18 mouse cellular contexts compared by ENCODE assay signal in the genomic region with DNA sequence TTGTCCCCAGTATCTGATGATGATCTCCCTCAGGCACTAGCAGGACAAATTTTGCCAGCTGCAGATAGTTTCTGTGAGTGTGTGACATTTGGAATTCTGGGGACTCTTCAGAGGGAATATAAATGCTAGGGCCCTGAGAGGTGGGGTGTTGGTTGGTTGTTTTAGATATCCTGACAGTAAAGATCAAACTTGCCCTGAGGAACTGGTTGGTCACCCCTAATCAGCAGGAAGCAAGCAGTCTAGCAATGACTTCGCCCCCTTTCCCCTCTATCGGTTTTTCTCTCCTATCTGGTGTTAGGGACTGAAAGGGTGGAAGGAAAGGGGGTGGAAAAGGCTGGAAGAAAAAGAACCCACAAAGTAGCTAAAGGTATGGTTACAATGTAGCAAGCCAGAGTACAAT. TPM values are rescaled to one million over a fixed set of nuclear protein-coding genes. Genes with fewer than 3 reads are reported as not detected.
DNase-seq lines count a peak whose midpoint lies in the region; ATAC-seq and TF ChIP-seq lines count a peak whose summit lies in the region.
"Had no signal": no experiment of that assay in that cellular context is flagged by ENCODE, and none has a peak within 500 bp of the region (broad histone marks: within the 10 kb centered on the region; RNA-seq: fewer than 3 reads in every experiment).

No protein-coding gene starts in this region.

- peaks cover 16% of the 10 kb centered on the region for H3K4me1 ChIP-seq in limb, embryonic 13.5 days
- H3K4me1 ChIP-seq in limb, embryonic 10.5 days, result peaks cover 19% of the 10 kb centered on the region
- H3K4me1 ChIP-seq in G1E (ENCODE audit: insufficient read depth, low read depth, low read length), result peaks cover 56% of the 10 kb centered on the region
- H3K4me1 ChIP-seq in embryonic fibroblast, embryonic 13.5 days (ENCODE audit: control insufficient read depth, insufficient read depth, low read length), result no peaks in the 10 kb centered on the region; the same call in 1 of the 2 replicates

- no peak for TF ChIP-seq CTCF in G1E (IDR thresholded peaks at IDR 0.05; ENCODE audit: low read depth, low read length)
- no peak for TF ChIP-seq CTCF in embryonic fibroblast, embryonic 13.5 days (IDR thresholded peaks at IDR 0.05; ENCODE audit: borderline replicate concordance, insufficient read depth, low read length)

- no peak overlapping the region for H3K27ac ChIP-seq in limb, embryonic 13.5 days
- H3K27ac ChIP-seq in limb, embryonic 10.5 days, result no peak overlapping the region
- no peak overlapping the region for H3K27ac ChIP-seq in embryonic fibroblast, embryonic 13.5 days (ENCODE audit: insufficient read depth, low read length)
- H3K27ac ChIP-seq: forebrain, embryonic 12.5 days; hindbrain, embryonic 15.5 days; macrophage had no signal

- no peaks in the 10 kb centered on the region for H3K27me3 ChIP-seq in limb, embryonic 13.5 days
- peaks cover 10% of the 10 kb centered on the region; the same call in 1 of the 2 replicates for H3K27me3 ChIP-seq in limb, embryonic 10.5 days (ENCODE audit: low read depth, poor library complexity, severe bottlenecking)
- H3K27me3 ChIP-seq in G1E (ENCODE audit: insufficient read depth, low read length), result no peaks in the 10 kb centered on the region
- H3K27me3 ChIP-seq: hindbrain, embryonic 15.5 days had no signal

- DNase-seq in limb, embryonic 10.5 days (ENCODE audit: low spot score), result no peak
- DNase-seq in G1E (ENCODE audit: low spot score), result peak; percentile 28
- DNase-seq in spleen, postnatal 14 days (ENCODE audit: low spot score in 2 of 2), result no peak
- DNase-seq in ovary, postnatal 10 days (ENCODE audit: low spot score), result no peak
- DNase-seq: adrenal gland, postnatal 36 days; cerebellum, postnatal 10 days; heart, adult 11 months; heart, postnatal 10 days; kidney, adult 2 months; kidney, postnatal 4 days; lung, adult 2 months; thymus, adult 2 months had no signal

- ATAC-seq in limb, embryonic 13.5 days (ENCODE audit: low FRiP score, low read depth), result no peak
- peak; percentile 50 for ATAC-seq in G1E (ENCODE audit: extremely low read depth, insufficient number of reproducible peaks, low FRiP score, poor library complexity, severe bottlenecking)
- peak; percentile 9; the same call in 1 of the 2 replicates for ATAC-seq in megakaryocyte progenitor cell, adult 5-6 weeks (replicated peaks; ENCODE audit: poor library complexity)

- TF ChIP-seq POLR2A in embryonic fibroblast, embryonic 13.5 days (IDR thresholded peaks at IDR 0.05; ENCODE audit: low read depth, low read length), result no peak

- H3K9ac ChIP-seq in limb, embryonic 13.5 days, result 0 out of 2 replicates have a peak overlapping the region, but pooled peaks have one; percentile 25

- H3K36me3 ChIP-seq in limb, embryonic 13.5 days, result peaks cover 30% of the 10 kb centered on the region
- peaks cover 29% of the 10 kb centered on the region for H3K36me3 ChIP-seq in limb, embryonic 10.5 days
- H3K36me3 ChIP-seq in G1E (replicated peaks), result peaks cover 52% of the 10 kb centered on the region
- H3K36me3 ChIP-seq: hindbrain, embryonic 15.5 days had no signal

- 83% methylated on average over 2 of the region's 2 CpGs for WGBS in limb, embryonic 13.5 days
- WGBS in limb, embryonic 10.5 days, result 82% methylated on average over 2 of the region's 2 CpGs

- H3K9me3 ChIP-seq in limb, embryonic 13.5 days, result no peaks in the 10 kb centered on the region
- no peaks in the 10 kb centered on the region for H3K9me3 ChIP-seq in limb, embryonic 10.5 days (replicated peaks)
- no peaks in the 10 kb centered on the region for H3K9me3 ChIP-seq in G1E (replicated peaks)
- H3K9me3 ChIP-seq: forebrain, embryonic 12.5 days; hindbrain, embryonic 15.5 days had no signal

- no peak overlapping the region for H3K4me2 ChIP-seq in limb, embryonic 13.5 days (replicated peaks)

- H3K4me3 ChIP-seq in limb, embryonic 13.5 days, result no peak overlapping the region
- H3K4me3 ChIP-seq in limb, embryonic 10.5 days, result no peak overlapping the region
- H3K4me3 ChIP-seq in G1E (ENCODE audit: low read depth, low read length), result peak overlapping the region; percentile 48; the same call in 1 of the 2 replicates
- H3K4me3 ChIP-seq in embryonic fibroblast, embryonic 13.5 days (ENCODE audit: insufficient read depth, low read length), result 0 out of 2 replicates have a peak overlapping the region, but pooled peaks have one; percentile 2

RNA-seq across cellular contexts. Expression of a gene that starts 2.0 kb away (rescaled TPM):
- polyA plus RNA-seq in limb, embryonic 13.5 days (2015; fragmentation: Nextera tagmentation; extraction: Ambion mirVana), result 24.3 and 26.5 TPM in 2 replicates
- 27.0 and 29.6 TPM in 2 replicates for polyA plus RNA-seq in limb, embryonic 10.5 days (2016; fragmentation: Nextera tagmentation; extraction: Ambion mirVana)
- 26.4 and 35.0 TPM in 2 replicates for total RNA-seq in G1E (2014; fragmentation: Nextera tagmentation)
- 47.8 and 52.7 TPM in 2 replicates for total RNA-seq in G1E (2017)
- polyA plus RNA-seq in G1E (2012), result 43.8 and 47.2 TPM in 2 replicates
- polyA plus RNA-seq in embryonic fibroblast, embryonic 13.5 days (2011; ENCODE audit: insufficient read length, low read depth, missing spikeins), result 52.2 and 80.0 TPM in 2 replicates
- 38.6 and 39.3 TPM in 2 replicates for total RNA-seq in megakaryocyte progenitor cell, adult 5-6 weeks (2015)
- 53.2 and 57.4 TPM in 2 replicates for total RNA-seq in megakaryocyte progenitor cell, adult 5-6 weeks (2017)

RNA-seq across cellular contexts. Expression of a gene that starts 5.4 kb away (rescaled TPM):
- polyA plus RNA-seq in limb, embryonic 13.5 days (2015; fragmentation: Nextera tagmentation; extraction: Ambion mirVana), result 0.19 and 0.50 TPM in 2 replicates
- polyA plus RNA-seq in limb, embryonic 10.5 days (2016; fragmentation: Nextera tagmentation; extraction: Ambion mirVana), result 0.10 and 0.20 TPM in 2 replicates
- total RNA-seq in G1E (2014; fragmentation: Nextera tagmentation) (not detected in 2 replicates), G1E (2017) (under 0.01 TPM in 2 replicates)
- 0.02 TPM in 1 of 2 replicates, not detected in the other for polyA plus RNA-seq in G1E (2012)
- polyA plus RNA-seq in embryonic fibroblast, embryonic 13.5 days (2011; ENCODE audit: insufficient read length, low read depth, missing spikeins), result 0.14 TPM in 1 of 2 replicates, not detected in the other
- not detected in 2 replicates for total RNA-seq in megakaryocyte progenitor cell, adult 5-6 weeks (2015)
- total RNA-seq in megakaryocyte progenitor cell, adult 5-6 weeks (2017), result not detected in 2 replicates
- total RNA-seq: heart, postnatal 10 days had no signal
- polyA plus RNA-seq: macrophage had no signal

Comparison
In these comparisons a context has a peak if more than half of its experiments do, and no peak if none do; other contexts are left out.
1. H3K4me3 ChIP-seq: peak in G1E (single experiment) and embryonic fibroblast, embryonic 13.5 days (single experiment); none in limb, embryonic 13.5 days (single experiment) and limb, embryonic 10.5 days (single experiment).